Mouse (Mus musculus): ENCODE results near the gene Obsl1.

Obsl1 gene

GRCm38 (mm10) chr1:75518427-75518826, 12.2 kb upstream of the Obsl1 start:
- no peak for DNase-seq (ENCODE audit: low spot score)

GRCm38 (mm10) chr1:75517984-75518383, 11.7 kb upstream of the Obsl1 start:
- DNase-seq (ENCODE audit: low spot score), result peak; percentile 85

- DNase-seq (ENCODE audit: low spot score), result peak; percentile 33
Observed at GRCm38 (mm10) chr1:75516703-75517380, 10.6 kb upstream of the Obsl1 start.

- no peak for DNase-seq (ENCODE audit: low spot score)
Observed at GRCm38 (mm10) chr1:75512550-75512949, 6.3 kb upstream of the Obsl1 start.

GRCm38 (mm10) chr1:75511437-75512210, 5.4 kb upstream of the Obsl1 start:
- DNase-seq (ENCODE audit: low spot score), result peak; percentile 87

- DNase-seq (ENCODE audit: low spot score), result no peak
Observed at GRCm38 (mm10) chr1:75510154-75510553, 3.9 kb upstream of the Obsl1 start.

GRCm38 (mm10) chr1:75509586-75509985, 3.3 kb upstream of the Obsl1 start:
- DNase-seq (ENCODE audit: low spot score), result no peak

GRCm38 (mm10) chr1:75507006-75507405, 754 bp upstream of the Obsl1 start, which contains the start of gene Inha:
TSS of gene Inha (plus strand) at chr1:75507077.
- DNase-seq (ENCODE audit: low spot score), result no peak

- DNase-seq (ENCODE audit: low spot score), result peak; percentile 59
Observed at GRCm38 (mm10) chr1:75505159-75505955, 895 bp downstream of the Obsl1 start.

- DNase-seq (ENCODE audit: low spot score), result no peak
Observed at GRCm38 (mm10) chr1:75504256-75505045, 1.8 kb downstream of the Obsl1 start.

- peak; percentile 78 for DNase-seq (ENCODE audit: low spot score)
Observed at GRCm38 (mm10) chr1:75503651-75503980, 2.6 kb downstream of the Obsl1 start.

GRCm38 (mm10) chr1:75502945-75503650, 3.2 kb downstream of the Obsl1 start:
- no peak for DNase-seq (ENCODE audit: low spot score)

- no peak for DNase-seq (ENCODE audit: low spot score)
Observed at GRCm38 (mm10) chr1:75501905-75502304, 4.3 kb downstream of the Obsl1 start.

GRCm38 (mm10) chr1:75499441-75499840, 6.8 kb downstream of the Obsl1 start:
- DNase-seq (ENCODE audit: low spot score), result no peak

GRCm38 (mm10) chr1:75498897-75499296, 7.4 kb downstream of the Obsl1 start:
- no peak for DNase-seq (ENCODE audit: low spot score)

GRCm38 (mm10) chr1:75494878-75495548, 11.2 kb downstream of the Obsl1 start:
- peak; percentile 54 for DNase-seq (ENCODE audit: low spot score)

- no peak for DNase-seq (ENCODE audit: low spot score)
Observed at GRCm38 (mm10) chr1:75492579-75493170, 13.6 kb downstream of the Obsl1 start.

- DNase-seq (ENCODE audit: low spot score), result no peak
Observed at GRCm38 (mm10) chr1:75490785-75491551, 15.3 kb downstream of the Obsl1 start.

GRCm38 (mm10) chr1:75487405-75488161, 18.7 kb downstream of the Obsl1 start:
- peak; percentile 88 for DNase-seq (ENCODE audit: low spot score)

Data from yolk sac, embryonic 10.5 days (tissue).